Mouse (Mus musculus): Measurements from ENCODE around the gene Wbp2nl. TPM values are rescaled to one million over a fixed set of nuclear protein-coding genes. Genes with fewer than 3 reads are reported as not detected.

The Wbp2nl gene
- total and polyA plus RNA-seq, 2 experiments from 2014 or later, result 0.42 to 1.00 TPM

DNA sequence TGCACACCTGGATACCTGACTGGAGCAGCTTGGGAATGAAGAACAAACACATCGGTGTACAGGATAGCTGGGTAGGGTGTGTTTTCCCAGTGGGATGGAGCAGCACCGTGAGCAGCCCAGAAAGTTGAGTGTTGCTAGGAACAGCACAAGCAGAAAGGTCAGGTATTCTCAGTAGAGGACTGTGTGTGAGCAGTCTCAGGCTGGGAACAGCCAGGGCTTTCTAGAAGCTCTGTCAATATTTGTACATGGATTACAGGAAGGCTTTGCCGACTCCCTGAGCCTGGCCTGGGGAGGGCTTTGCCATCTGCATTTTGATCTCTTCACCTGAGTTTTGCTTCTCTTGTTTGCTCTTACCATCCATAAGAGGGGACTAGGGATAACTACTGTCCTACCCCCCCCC, 8.4 kb downstream of the Wbp2nl start:
- Histone ChIP-seq H3K4me2 (ENCODE audit: low read depth) (no peak overlapping the region), H3K27ac (ENCODE audit: low read depth, low read length) (no peak overlapping the region), H3K4me1 (ENCODE audit: insufficient read depth) (no peaks in the 10 kb centered on the region), H3K4me3 (ENCODE audit: low read depth, low read length) (no peak overlapping the region), H3K36me3 (ENCODE audit: insufficient read depth) (no peaks in the 10 kb centered on the region), H3K9ac (no peak overlapping the region), H3K27me3 (ENCODE audit: insufficient read depth, low read length) (no peaks in the 10 kb centered on the region), H3K9me3 (ENCODE audit: low read length) (no peaks in the 10 kb centered on the region)
- TF ChIP-seq CTCF (IDR thresholded peaks at IDR 0.05; ENCODE audit: low read depth), result no peak
- ATAC-seq (no peak), DNase-seq (no peak)
- 84% methylated on average over 3 of the region's 3 CpGs for WGBS

DNA sequence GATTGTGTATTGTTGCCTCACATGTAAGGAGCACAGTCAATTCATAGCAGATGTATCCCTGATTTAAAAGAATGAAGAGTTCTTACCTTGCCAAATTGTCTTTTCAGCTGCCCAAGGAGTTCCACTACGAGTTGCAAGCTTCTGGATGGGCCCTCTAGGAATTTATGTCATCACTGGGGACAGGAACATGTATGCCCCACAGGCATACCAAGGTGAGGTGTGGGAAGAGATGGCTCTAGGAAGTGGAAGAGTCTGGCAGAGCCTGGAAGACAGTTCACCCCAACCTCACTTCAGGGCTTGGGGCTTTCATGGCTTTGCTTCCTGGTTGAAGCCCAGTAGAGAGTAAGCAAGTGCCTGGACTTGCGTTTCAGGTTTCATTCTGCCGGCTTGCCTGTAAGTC, 9.7 kb downstream of the Wbp2nl start:
- H3K4me2 ChIP-seq (ENCODE audit: low read depth), result no peak overlapping the region
- no peak overlapping the region for H3K27ac ChIP-seq (ENCODE audit: low read depth, low read length)
- WGBS, result 86% methylated on average over 3 of the region's 3 CpGs
- TF ChIP-seq CTCF (IDR thresholded peaks at IDR 0.05; ENCODE audit: low read depth), result no peak
- no peaks in the 10 kb centered on the region for H3K9me3 ChIP-seq (ENCODE audit: low read length)
- H3K9ac ChIP-seq, result no peak overlapping the region
- H3K36me3 ChIP-seq (ENCODE audit: insufficient read depth), result no peaks in the 10 kb centered on the region
- no peaks in the 10 kb centered on the region for H3K27me3 ChIP-seq (ENCODE audit: insufficient read depth, low read length)
- H3K4me3 ChIP-seq (ENCODE audit: low read depth, low read length), result no peak overlapping the region
- DNase-seq, result no peak
- no peak for ATAC-seq
- H3K4me1 ChIP-seq (ENCODE audit: insufficient read depth), result no peaks in the 10 kb centered on the region

DNA sequence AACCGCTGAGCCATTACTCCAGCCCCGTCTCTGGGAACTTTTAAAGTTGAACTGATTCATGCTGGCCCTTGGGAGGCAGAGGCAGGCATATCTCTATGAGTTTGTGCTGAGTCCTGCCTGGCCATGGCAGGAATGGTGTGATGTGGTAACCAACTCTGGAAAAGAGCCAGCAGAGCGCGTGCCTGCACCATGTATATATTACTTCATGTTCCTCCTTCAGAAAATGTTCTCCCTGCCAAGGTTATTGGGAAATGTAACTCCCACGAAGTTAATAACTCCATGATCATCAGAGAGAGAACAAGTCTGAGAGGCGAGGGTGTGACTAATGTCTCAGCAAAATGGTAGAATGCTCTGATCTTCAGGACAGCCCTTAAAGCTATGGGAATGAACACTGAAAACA, 19.1 kb downstream of the Wbp2nl start:
- no peaks in the 10 kb centered on the region for H3K4me1 ChIP-seq (ENCODE audit: insufficient read depth)
- no peaks in the 10 kb centered on the region for H3K9me3 ChIP-seq (ENCODE audit: low read length)
- no peaks in the 10 kb centered on the region for H3K27me3 ChIP-seq (ENCODE audit: insufficient read depth, low read length)
- ATAC-seq (no peak), DNase-seq (no peak)
- H3K4me3 ChIP-seq (ENCODE audit: low read depth, low read length), result no peak overlapping the region
- WGBS, result 88% methylated on average over 6 of the region's 6 CpGs
- no peak overlapping the region for H3K27ac ChIP-seq (ENCODE audit: low read depth, low read length)
- TF ChIP-seq CTCF (IDR thresholded peaks at IDR 0.05; ENCODE audit: low read depth), result no peak
- no peak overlapping the region for H3K4me2 ChIP-seq (ENCODE audit: low read depth)
- no peaks in the 10 kb centered on the region for H3K36me3 ChIP-seq (ENCODE audit: insufficient read depth)
- H3K9ac ChIP-seq, result no peak overlapping the region

DNA sequence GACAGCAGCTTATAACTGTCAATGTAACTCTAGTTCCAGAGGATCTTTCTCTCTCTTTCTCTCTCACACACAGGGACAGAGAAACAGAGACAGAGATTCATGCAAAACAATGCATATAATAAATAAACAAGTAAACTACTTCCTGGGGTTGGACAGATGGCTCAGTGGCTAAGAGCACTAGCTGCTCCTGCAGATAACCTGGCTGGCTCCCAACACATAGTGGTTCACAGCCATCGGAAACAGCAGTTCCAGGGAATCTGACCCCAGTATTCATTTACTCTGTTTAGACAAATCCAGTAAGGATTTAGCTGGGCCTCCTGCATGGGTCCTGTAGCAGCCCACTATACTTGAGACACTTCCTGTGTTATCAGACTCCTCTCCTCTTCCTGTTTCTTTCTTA, 20.9 kb downstream of the Wbp2nl start:
- no peak for DNase-seq
- no peaks in the 10 kb centered on the region for H3K36me3 ChIP-seq (ENCODE audit: insufficient read depth)
- TF ChIP-seq CTCF (IDR thresholded peaks at IDR 0.05; ENCODE audit: low read depth), result no peak

DNA sequence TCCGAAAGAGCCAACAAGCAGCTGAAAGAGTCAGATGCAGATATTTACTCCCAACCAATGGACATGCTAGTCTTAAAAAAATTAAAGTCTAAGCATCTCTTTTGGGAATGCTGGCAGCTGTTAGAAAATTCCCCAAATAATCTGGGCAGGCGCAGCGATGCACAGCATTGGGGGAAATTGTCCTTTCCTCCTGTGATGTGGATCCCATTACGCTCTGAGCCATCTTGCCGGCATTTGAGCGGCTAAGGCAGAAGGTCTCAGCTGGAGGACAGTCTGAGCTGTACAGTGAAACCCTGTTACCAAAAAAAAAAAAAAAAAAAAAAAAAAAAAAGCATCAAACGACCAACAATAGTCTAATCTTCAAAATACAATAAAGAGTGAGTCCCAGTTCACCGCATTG, 23.4 kb downstream of the Wbp2nl start:
- Histone ChIP-seq H3K4me3 (ENCODE audit: low read depth, low read length) (no peak overlapping the region), H3K36me3 (ENCODE audit: insufficient read depth) (no peaks in the 10 kb centered on the region), H3K4me2 (ENCODE audit: low read depth) (no peak overlapping the region), H3K9me3 (ENCODE audit: low read length) (no peaks in the 10 kb centered on the region), H3K9ac (no peak overlapping the region), H3K4me1 (ENCODE audit: insufficient read depth) (no peaks in the 10 kb centered on the region), H3K27me3 (ENCODE audit: insufficient read depth, low read length) (no peaks in the 10 kb centered on the region), H3K27ac (ENCODE audit: low read depth, low read length) (no peak overlapping the region)
- WGBS, result 82% methylated on average over 8 of the region's 8 CpGs
- ATAC-seq (no peak), DNase-seq (no peak)
- no peak for TF ChIP-seq CTCF (IDR thresholded peaks at IDR 0.05; ENCODE audit: low read depth)

More for the DNA sequence above, 20.9 kb downstream of the Wbp2nl start:
- H3K4me1 ChIP-seq (ENCODE audit: insufficient read depth), result no peaks in the 10 kb centered on the region
- H3K4me2 ChIP-seq (ENCODE audit: low read depth), result no peak overlapping the region
- H3K9me3 ChIP-seq (ENCODE audit: low read length), result no peaks in the 10 kb centered on the region
- no peak overlapping the region for H3K9ac ChIP-seq
- H3K27ac ChIP-seq (ENCODE audit: low read depth, low read length), result no peak overlapping the region
- 52% methylated on average over 1 of the region's 1 CpGs for WGBS
- no peak for ATAC-seq
- no peaks in the 10 kb centered on the region for H3K27me3 ChIP-seq (ENCODE audit: insufficient read depth, low read length)
- H3K4me3 ChIP-seq (ENCODE audit: low read depth, low read length), result no peak overlapping the region

DNA sequence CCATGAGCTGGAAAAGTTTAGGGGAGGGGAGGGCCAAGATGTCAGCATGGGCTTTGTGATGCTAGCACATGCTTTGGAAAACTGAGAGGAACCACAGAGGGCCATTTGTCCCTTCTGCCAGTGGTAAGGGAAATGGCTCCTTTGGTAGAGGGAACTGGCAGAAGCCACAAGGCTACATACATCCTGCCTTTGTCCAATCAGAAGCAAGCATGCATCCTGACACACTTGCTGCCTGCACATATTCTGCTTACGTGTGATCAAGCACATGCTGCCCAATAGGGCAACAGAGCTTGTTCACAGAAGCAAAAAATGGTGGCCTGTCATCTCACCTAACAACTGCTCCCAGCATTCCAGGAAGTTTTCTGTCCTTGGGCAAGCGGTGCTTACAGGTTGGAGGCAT, 26.6 kb downstream of the Wbp2nl start:
- DNase-seq, result no peak
- no peak overlapping the region for H3K9ac ChIP-seq
- TF ChIP-seq CTCF (IDR thresholded peaks at IDR 0.05; ENCODE audit: low read depth), result no peak
- H3K27me3 ChIP-seq (ENCODE audit: insufficient read depth, low read length), result no peaks in the 10 kb centered on the region
- no peak overlapping the region for H3K4me3 ChIP-seq (ENCODE audit: low read depth, low read length)
- H3K4me2 ChIP-seq (ENCODE audit: low read depth), result no peak overlapping the region
- WGBS, result 67% methylated on average over 2 of the region's 2 CpGs
- no peaks in the 10 kb centered on the region for H3K4me1 ChIP-seq (ENCODE audit: insufficient read depth)
- no peaks in the 10 kb centered on the region for H3K9me3 ChIP-seq (ENCODE audit: low read length)
- H3K36me3 ChIP-seq (ENCODE audit: insufficient read depth), result no peaks in the 10 kb centered on the region
- H3K27ac ChIP-seq (ENCODE audit: low read depth, low read length), result no peak overlapping the region
- ATAC-seq, result no peak

DNA sequence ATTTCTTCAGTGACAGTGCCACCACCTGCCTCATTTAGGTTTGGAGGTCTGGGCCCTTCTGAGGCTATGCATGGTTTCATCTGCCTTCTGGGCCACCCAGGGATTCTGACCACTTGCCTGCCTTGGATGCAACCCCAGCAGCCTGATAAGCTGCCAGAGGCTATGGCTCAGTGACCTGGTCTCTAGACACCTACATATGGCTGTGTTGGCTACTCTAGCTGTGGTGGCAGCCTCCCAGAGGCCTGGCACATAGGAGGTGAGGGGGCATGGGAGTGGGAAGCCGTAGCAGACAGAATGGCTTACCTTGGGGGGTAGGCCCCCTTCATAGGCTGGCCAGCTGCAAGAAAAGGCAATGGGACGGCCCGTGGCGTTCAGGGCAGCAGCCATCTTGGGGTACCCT, 36.4 kb downstream of the Wbp2nl start:
- no peak overlapping the region for H3K4me2 ChIP-seq (ENCODE audit: low read depth)
- 91% methylated on average over 4 of the region's 4 CpGs for WGBS
- no peaks in the 10 kb centered on the region for H3K27me3 ChIP-seq (ENCODE audit: insufficient read depth, low read length)
- TF ChIP-seq CTCF (IDR thresholded peaks at IDR 0.05; ENCODE audit: low read depth), result no peak
- no peak overlapping the region for H3K4me3 ChIP-seq (ENCODE audit: low read depth, low read length)
- no peak overlapping the region for H3K27ac ChIP-seq (ENCODE audit: low read depth, low read length)
- H3K9me3 ChIP-seq (ENCODE audit: low read length), result no peaks in the 10 kb centered on the region
- peaks cover 6% of the 10 kb centered on the region for H3K4me1 ChIP-seq (ENCODE audit: insufficient read depth)
- ATAC-seq (no peak), DNase-seq (no peak)
- H3K36me3 ChIP-seq (ENCODE audit: insufficient read depth), result 0 out of 2 replicates have a peak, but pooled peaks cover 9% of the 10 kb centered on the region
- H3K9ac ChIP-seq, result no peak overlapping the region

DNA sequence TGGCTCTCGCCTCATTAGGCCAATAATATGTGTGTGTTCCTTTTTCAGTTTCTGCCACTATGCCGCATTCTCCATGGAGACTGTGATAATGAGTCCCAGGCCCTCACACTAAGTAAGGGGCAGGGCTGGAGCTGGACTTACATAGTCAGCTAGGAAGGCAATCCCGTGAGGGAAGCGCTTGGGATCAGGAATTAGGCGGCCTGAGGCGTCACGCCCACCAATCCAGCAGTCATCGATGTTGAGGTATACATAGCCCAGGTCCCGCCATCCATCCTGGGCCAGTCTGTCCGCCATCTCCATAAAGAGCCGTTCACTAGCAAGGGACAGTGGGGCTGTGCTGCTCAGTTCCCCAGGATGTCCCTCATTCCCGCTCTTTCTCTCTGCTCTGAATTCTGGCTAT, 37.9 kb downstream of the Wbp2nl start:
- H3K9me3 ChIP-seq (ENCODE audit: low read length), result no peaks in the 10 kb centered on the region

More for the DNA sequence above, 37.9 kb downstream of the Wbp2nl start:
- Histone ChIP-seq H3K4me3 (ENCODE audit: low read depth, low read length) (no peak overlapping the region), H3K27ac (ENCODE audit: low read depth, low read length) (no peak overlapping the region), H3K4me2 (ENCODE audit: low read depth) (no peak overlapping the region), H3K4me1 (ENCODE audit: insufficient read depth) (peaks cover 6% of the 10 kb centered on the region), H3K9ac (no peak overlapping the region), H3K27me3 (ENCODE audit: insufficient read depth, low read length) (peaks cover 7% of the 10 kb centered on the region; the same call in 1 of the 2 replicates), H3K36me3 (ENCODE audit: insufficient read depth) (0 out of 2 replicates have a peak, but pooled peaks cover 9% of the 10 kb centered on the region)
- no peak for DNase-seq
- 62% methylated on average over 12 of the region's 12 CpGs for WGBS
- no peak for ATAC-seq
- TF ChIP-seq CTCF (IDR thresholded peaks at IDR 0.05; ENCODE audit: low read depth), result no peak

All from forebrain, postnatal 0 days (tissue).